Mouse (Mus musculus): ENCODE results near the gene Npw.

The Npw gene

GRCm38 (mm10) chr17:24658017-24658758, at the start of gene Npw:
TSS of gene Npw (minus strand) at chr17:24658457.
- no peak for DNase-seq (ENCODE audit: low read depth, low spot score)

- DNase-seq (ENCODE audit: low read depth, low spot score): no peak
Observed at GRCm38 (mm10) chr17:24707801-24708425, 49.7 kb upstream of the Npw start.

DNA sequence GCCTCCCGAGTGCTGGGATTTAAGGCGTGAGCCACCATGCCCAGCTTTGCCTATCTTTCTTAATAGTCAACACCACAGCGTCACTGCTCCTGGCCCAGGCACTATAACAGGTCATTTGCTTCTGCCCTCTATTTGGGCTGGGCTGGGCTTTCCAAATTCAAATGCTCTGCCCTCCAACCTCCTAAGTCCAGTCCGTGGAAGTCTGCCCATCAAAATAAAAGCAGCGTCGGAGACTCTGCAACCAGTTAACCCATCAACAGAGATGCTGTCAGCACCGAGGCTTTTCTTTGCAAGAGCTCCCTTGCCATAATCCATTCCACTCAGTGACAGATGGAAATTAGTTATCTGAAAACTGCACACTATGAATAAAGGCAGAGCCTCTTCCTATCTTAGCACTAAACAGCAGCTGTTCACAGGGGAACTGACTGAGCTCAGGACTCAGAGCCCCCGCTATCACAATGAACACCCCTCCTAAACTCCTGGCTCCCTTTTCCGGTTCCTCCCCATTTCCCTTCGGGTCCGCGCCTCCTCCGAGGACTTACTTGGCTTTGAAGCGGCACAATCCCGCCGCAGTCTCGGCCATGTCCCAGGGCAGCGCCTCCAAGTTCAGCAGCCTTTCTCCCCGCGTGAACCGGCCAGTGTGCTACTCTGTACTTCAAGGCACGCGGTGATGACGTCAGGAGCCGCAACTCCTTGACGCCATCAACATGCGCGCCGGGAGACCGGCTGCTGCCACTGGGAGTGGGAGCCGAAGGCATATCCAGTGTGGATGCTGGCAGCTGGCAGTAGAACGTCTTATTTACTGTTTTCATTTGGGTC, 48.9 kb upstream of the Npw start, which contains the start of gene Tbl3:
Tbl3 (minus strand) TSS at position 679 of the 819 bp plus-strand sequence.
- DNase-seq (ENCODE audit: low read depth, low spot score): peak; percentile 86

- DNase-seq (ENCODE audit: low read depth, low spot score): no peak
Observed at GRCm38 (mm10) chr17:24705821-24706220, 47.6 kb upstream of the Npw start.

- DNase-seq (ENCODE audit: low read depth, low spot score): no peak
Observed at GRCm38 (mm10) chr17:24701251-24701650, 43.0 kb upstream of the Npw start.

DNA sequence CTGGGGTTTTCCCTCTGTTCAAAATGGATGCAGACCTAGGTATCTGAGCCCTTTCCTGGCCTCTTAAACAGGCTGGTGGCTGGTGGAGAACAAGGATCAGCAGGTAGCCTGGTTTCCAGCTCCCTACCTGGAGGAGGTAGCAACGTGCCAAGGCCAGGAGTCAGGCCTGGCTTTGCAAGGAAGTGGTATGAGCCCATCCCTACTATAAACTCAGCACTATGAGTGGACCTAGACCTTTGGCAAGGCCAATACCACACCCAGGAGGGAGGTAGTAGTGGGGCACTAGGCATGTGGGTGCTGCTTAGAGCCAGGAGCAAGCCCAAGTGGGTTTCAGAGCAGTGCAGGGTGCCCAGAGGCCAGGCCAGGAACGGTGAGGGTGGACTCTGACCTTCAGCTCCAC, 41.2 kb upstream of the Npw start:
- DNase-seq (ENCODE audit: low read depth, low spot score): no peak

DNA sequence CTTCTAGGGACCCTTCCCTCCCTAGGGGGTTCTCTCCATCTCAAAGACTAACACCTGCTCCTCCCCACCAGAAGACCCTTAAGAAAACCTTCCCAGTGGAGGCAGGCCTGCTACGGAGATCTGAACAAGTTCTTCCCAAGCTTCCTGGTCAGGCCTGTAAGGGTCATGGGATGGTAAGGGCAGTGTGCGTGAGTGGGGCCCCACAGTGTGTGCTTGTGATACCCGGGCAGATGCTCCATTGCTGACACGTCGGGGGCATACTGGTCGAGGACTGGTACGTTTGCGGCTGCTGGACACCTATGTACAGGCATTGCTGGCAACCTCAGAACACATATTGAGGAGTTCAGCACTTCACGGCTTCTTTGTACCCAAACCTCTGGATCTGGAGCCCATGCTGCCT, 40.5 kb upstream of the Npw start:
- no peak for DNase-seq (ENCODE audit: low read depth, low spot score)

- no peak for DNase-seq (ENCODE audit: low read depth, low spot score)
Observed at GRCm38 (mm10) chr17:24697985-24698384, 39.7 kb upstream of the Npw start.

- DNase-seq (ENCODE audit: low read depth, low spot score): peak; percentile 78
Observed at GRCm38 (mm10) chr17:24696011-24696697, 37.9 kb upstream of the Npw start, which contains the start of the genes Gfer and Noxo1. TSS of gene Gfer (minus strand) at chr17:24696156. TSS of gene Noxo1 (plus strand) at chr17:24696234.

DNA sequence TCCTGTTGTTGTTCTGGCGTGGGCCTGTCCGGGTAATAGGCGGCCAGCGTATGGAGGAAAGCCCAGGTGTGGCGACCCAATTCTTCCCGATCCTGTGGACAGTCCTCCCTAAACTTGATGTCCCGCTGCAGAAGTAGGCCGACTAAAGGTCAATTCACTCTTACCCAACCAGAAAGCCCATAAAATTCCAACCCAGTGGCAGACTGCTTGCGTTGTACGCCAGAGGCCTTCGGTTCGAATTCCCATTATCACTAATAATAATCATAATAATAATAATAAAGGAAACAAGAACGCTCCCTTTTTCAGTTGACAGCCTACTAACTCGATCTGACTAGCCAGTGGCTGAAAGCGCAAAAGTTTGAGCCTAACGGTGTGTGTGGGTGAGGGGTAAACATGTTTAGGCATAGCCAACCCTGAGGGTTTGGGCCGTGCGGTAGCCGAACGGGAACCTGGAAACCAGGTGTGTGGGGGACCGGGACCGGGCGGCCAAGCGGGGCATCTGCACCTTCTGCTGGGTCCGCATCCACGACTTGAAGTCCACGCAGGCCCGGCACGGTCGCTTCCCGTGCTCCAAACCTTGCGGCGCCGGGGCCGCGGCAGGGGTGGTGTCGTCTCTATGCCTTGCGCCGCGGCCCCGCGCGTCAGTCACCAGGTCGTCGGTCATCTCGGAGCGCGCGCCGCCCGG, 37.2 kb upstream of the Npw start:
- DNase-seq (ENCODE audit: low read depth, low spot score): no peak

DNA sequence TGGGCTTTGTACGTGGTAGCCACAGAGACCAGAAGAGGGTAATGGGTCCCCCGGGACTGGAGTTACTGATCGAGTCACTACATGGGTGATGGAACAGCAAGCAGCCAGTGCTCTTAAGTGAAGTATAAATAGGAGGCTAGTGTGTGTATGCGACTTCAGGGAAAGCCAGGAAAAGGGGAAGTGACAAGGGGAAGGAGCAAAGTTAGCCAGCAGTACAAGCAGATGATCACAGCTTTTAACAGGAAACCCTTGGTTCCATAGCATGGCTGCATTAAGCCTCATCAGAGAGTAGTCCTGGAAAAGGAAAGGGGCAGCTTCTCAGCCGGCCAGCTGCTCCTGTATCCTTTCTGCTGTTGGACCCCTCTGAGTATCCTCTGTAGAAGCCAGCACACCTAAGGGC, 34.1 kb upstream of the Npw start:
- no peak for DNase-seq (ENCODE audit: low read depth, low spot score)

DNA sequence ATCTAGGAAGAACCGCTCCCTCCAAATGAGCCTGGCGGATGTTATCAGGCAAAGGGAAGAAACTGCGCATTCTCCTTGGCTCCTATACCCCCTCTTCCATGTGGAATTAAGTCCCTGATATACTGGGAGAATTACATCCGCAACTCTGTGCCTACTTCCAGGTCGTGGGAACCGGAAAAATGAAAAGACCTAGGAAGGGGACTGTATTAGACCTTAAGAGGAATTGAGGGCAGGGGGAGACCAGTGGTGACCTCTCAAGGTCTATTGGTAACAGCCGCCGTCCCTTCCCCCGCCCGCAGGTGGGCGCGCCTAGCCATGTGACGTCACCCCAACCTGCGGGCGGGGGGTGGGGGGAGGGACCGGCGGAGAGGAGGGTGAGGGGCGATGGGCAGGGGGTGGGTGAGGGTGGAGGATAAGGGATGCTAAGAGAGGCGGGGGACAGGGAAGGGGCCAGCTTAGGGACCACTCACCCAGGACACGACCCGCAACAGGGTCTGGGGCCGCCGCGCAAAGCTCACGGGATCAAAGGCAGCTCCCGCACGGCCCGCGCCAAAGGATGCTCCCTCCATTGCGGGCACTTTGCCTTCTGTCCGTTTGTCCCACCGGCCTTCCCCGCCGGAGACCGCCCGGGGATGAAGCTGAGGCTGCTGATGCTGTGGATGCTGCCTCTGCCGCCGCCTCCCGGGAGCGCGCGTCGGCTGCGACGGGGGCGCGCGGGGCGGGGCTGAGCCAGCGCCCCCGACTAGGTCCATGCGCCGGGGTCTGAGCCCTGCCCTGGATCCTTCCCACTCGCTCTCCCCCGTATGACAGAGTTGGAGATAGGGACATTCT, 31.2 kb upstream of the Npw start, which contains the start of gene Syngr3:
Syngr3 (minus strand) TSS at position 705 of the 831 bp plus-strand sequence.
- DNase-seq (ENCODE audit: low read depth, low spot score): no peak

DNA sequence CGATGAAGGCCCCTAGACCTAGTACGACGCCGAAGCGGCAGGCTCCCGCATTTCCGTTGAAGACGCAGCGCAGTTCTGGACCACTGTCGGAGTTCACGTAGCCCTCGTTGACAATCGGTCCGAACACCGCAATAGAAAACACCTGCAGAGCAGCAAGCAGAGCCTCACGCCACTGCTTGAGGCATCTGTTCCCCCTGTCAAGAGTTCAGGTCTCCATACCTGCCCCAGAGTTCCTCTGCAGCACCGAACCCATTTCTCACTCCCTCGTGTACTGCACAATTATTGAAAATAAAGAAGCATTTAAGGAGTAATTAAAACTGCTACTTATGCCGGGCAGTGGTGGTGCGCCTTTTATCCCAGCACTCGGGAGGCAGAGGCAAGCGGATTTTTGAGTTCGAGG, 29.3 kb upstream of the Npw start:
- DNase-seq (ENCODE audit: low read depth, low spot score): no peak

- DNase-seq (ENCODE audit: low read depth, low spot score): peak; percentile 43
Observed at GRCm38 (mm10) chr17:24687146-24687595, 28.9 kb upstream of the Npw start.

- DNase-seq (ENCODE audit: low read depth, low spot score): no peak
Observed at GRCm38 (mm10) chr17:24686514-24686913, 28.3 kb upstream of the Npw start.

- no peak for DNase-seq (ENCODE audit: low read depth, low spot score)
Observed at GRCm38 (mm10) chr17:24677500-24678080, 19.3 kb upstream of the Npw start.

DNA sequence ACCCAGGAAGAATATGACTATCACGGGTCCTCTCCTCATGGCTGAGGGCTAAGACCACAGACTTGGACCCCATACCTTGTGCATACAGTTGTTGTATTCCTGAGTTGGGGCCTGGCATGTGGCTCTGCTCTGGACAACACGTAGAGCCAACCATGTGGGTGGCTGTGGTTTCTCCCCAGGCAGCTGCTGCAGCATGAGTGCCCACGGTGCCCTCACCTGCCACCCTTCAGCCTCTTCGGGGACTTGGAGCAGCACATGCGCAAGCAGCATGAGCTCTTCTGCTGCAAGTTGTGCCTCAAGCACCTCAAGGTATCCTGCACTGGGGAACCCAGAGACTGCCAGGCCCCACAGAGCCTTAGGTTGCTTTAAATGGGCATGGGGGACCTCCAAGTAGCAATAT, 18.6 kb upstream of the Npw start:
- no peak for DNase-seq (ENCODE audit: low read depth, low spot score)

- DNase-seq (ENCODE audit: low read depth, low spot score): peak; percentile 66
Observed at GRCm38 (mm10) chr17:24676187-24676586, 17.9 kb upstream of the Npw start.

DNA sequence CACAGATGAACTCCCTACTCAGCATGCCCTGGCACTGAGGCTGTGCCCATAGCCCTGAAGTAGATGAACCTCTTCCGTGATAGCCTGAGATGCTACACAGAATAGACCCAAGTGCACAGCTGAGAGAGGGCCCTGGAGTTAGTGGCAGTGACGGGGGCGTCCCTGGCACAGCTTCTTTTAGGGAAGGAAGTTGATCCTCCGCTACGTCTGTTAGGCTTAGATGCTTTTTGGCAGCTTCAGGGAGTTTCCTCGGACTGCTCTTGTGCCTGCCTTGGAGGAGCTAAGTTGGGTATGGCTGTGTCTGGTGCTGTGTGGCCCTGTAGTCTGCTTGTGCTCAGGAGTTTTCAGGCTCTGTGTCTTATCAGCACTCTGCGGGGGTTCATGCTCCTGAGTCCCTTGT, 16.0 kb upstream of the Npw start:
- no peak for DNase-seq (ENCODE audit: low read depth, low spot score)

DNA sequence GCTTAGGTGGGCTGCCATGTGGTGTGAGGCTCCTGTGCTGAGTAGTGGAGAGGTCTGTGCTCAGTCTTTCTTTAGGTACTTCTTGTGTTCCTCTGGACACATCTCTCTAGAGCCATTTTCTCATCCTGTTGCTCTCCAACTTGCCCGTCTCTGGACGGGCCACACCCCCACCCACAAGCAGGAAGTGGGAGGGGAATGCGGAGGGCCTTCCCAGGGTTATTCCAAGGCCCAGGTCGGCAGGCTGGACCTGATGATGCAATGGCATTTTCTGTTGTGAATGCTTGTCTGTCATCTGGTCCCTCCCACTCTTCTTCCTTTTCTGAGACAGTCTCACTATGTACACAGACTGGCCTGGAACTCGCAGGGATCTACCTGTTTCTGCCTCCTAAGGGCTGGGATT, 13.9 kb upstream of the Npw start:
- no peak for DNase-seq (ENCODE audit: low read depth, low spot score)

Measured in c-Kit-negative CD71-positive TER-119-positive erythroid progenitor cells, embryonic 14.5 days (primary cell).